Mouse (Mus musculus) megakaryocyte, embryonic 14.5 days (primary cell): ENCODE data around the gene Zfp931.
"Not testable (repeated sequence)": the region's sequence is repeated elsewhere in the genome, so short reads cannot be mapped to it uniquely, and the experiment has no call there.

ENCODE experiments used
- FLI1 ChIP-seq: IDR thresholded peaks from 2 replicates; pipeline ENCODE4 v1.6.1; 2012; ENCODE audit warnings: low read length, inconsistent platforms, mixed read lengths
- GATA1 ChIP-seq: IDR thresholded peaks from 3 replicates; pipeline ENCODE4 v1.6.1; 2012; ENCODE audit warnings: mixed read lengths, low read length, inconsistent platforms, borderline replicate concordance

DNA sequence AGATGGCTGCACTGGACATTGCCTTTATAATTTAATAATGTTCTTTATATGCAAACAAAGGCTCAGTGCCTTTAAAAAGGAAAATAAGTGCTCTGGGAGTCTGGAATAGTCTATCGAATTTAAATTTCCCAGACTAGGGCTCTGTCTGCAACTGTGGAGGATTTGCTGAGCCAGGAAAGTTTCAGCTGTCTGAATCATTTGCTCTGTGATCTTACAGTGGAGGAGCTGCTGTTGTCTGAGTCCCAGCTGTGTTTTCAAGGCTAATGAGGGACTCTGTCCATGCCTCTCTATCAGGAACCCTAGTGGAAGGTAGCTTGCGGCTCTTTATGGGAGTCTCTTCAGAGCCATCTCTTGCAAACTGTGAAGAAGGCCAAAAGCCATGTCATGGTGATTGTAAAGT is 54.4 kb downstream of the Zfp931 start:
- not testable (repeated sequence) for TF ChIP-seq GATA1, FLI1
